Mouse (Mus musculus) frontal cortex, adult (tissue): ENCODE data around the gene Ak7.
A peak's percentile ranks its signal among the peaks of the same experiment; 100 is the strongest.

ENCODE experiments used
- ATAC-seq: cut with Nextera tagmentation; 2 replicates; pipeline ENCODE4 v1.9.2; 2017; ENCODE audit warnings: mild to moderate bottlenecking, moderate library complexity, mixed read lengths; ENCODE audit not compliant: low TSS enrichment

The Ak7 gene

DNA sequence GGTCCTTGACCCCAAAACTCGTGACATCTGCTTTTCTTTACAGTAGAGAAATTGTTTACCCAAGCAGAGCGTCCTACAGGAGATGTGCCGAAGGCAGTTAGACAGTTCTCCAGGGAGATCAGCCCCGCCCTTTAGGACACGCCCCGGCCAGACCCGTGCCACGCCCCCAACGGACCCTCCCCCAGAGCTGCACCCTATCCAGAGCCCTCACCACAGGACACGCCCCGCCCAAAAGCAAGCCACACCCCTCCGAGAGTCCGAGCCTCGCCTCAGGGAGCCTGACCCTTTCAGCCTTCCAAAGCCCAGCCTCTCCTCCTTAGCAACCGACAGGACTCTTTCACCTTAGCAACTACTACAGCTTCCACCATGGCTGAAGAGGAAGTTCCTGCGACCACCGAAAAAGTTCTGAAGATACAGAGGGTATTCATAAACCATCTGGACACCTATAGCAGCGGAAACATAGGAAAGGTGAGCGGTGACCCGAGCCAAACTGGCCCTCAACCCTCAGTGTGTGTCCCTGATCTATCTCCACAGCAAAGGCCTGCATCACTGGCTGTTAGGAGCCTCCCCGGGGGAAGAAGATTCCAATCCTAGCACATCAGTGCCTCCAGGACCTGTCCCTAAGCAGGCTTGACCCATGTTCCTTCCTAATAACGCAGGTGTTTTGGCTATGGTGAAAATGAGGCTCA, at the start of gene Ak7:
TSS of gene Ak7 (plus strand) at position 178 of the 689 bp plus-strand sequence.
- no peak for ATAC-seq

DNA sequence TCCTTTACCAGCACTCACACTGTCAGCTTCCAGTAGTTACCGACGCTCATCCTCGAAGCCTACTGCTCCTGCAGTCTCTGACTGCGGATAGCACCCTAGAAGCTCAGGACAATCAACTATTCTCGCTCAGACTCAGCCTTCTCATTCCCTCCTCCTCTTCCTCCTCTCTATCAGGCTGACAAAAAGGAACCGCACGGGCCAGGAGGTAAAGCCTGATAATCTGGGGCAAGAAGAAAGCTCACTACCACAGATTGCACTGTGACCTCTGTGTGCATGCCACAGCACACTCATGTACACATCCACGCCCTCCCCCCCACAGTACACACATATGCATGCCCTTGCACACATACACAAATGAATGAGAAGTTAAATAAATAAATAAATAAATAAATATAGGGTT, 29.5 kb upstream of the Ak7 start:
- ATAC-seq = no peak

DNA sequence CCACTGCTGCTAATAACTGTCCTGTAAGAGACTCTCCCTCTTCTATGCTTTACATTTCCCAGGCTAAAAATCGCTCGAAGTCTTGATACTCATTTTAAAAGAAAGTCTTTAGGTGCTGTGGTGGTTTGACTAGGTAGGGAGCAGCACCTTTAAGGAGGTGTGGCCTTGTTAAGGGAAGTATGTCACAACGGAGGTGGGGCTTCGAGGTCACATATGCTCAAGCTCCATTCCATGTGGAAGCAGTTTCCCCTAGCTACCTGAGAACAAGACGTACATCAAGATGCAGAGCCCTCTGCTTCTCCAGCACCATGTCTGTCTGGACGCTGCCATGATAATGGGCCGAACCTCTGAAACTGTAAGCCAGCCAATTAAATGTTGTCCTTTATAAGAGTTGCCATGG, 27.6 kb upstream of the Ak7 start:
- peak; percentile 44; the same call in 1 of the 2 replicates for ATAC-seq

DNA sequence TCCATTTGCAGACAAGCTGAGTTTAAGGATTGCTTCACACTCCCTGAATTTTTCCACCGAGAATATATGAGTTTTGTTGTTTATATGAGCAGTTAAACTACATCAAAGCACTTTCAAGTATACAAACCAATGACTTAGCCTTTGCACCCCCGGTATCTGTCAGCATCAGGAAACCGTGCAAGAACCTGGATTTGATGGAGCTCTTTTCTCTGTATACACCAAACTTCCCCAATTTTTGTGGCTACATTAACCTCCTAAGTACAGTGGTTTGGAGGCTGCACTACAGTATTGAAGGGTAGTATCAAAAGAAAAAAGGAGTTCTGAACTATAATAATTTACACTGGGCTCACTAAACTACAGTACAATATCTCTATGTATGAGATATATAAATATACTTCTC, 27.0 kb upstream of the Ak7 start:
- ATAC-seq = no peak

DNA sequence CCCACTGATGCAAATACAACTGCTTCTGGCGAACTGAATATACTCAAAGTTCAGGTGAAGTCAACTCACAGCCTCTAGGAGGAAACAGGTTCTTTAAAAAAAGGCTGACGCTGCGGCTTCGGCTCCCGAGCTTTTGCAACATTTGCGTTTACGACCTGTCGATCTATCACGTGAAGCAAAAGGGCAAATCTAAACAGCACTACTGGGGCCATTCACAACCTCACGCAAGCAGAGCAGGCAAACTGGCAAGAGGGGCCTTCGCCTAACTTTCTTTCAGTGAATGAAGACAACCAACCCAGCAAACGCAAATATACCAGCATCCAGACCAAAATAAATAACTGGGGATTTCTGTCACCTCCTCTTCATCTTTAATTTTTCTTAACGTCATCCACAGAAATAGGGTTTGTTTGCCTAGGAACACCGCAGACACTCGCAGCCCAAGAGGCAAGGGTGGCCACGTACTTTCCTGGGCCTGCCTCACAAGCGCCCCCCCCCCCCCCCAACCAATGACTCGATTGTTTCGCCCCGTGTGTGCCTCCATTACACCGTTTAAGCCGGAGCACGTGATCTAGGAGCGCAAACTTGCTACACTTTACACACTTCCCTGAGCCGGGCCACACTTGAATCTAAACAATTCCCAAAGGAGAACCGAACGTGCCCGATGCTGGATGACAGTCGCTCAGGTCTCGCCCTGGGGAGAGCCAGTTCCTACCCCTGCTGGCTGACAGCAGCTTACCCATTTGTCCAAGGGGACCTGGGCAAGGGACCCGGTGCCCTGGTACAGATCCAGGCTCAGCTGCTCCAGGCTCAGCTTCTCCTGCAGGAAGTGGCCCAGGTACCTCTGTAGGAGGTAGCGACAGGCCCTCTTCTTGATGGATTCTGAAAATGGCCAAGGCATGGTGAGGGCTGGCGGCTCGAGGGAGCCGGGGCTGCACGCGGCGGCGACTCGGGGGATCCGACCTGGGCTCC, 21.6 kb upstream of the Ak7 start, which contains the start of gene Gskip:
TSS of gene Gskip (plus strand) at position 897 of the 969 bp plus-strand sequence.
- ATAC-seq = peak; percentile 35

DNA sequence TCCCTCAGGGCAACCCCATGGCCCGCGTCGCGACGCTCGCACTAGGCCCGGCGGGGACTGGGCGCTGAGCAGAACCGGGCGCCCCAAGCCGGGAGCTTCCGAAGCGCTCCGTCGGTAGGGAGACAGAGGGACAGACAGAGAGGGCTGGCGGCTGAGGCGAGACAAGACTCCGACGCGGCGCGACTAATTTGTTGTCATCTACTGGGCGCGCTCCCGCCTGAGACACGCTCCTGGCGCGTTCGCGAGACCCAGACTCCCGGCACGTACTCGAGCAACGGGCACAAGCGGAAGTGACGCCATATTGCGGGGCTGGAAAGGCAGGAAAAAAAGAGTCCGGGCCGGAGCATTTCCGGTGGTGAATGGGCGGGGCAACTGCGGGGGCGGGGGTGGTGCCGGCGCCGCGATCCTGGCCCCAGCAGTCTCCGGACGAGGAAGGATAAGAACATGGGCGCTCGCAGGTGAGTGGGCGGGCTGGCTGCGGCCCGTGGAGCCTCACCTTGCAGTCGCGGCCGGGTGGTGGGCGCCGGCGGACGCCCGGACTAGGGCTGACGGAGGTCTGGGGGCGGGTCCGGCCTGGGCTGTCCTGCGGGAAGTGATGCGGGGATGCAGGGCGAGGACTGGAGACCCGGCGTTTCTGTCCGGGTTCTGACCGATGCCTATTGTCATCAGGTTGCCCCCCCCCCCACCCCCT, 20.6 kb upstream of the Ak7 start, which contains the start of gene Atg2b:
TSS of gene Atg2b (minus strand) at position 211 of the 691 bp plus-strand sequence.
- ATAC-seq = peak; percentile 92

DNA sequence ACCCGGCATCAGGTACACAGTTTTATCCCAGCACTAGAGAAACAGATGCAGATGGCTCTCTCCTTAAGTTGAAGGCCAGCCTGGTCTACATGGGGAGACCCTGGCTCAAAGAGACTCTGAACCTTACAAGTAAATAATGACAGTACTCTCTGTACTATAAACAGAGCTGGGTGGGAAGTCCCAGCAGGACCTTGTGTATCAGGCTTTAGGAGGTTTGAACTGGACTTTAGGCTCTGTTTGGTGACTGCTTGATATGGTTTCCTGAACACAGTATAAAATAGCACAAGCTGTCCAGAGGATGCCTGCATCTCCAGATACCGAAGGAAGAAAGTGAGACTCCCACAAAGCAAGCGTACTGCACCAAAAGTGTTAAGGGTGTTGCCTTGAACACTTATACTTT, 19.0 kb upstream of the Ak7 start:
- no peak for ATAC-seq

DNA sequence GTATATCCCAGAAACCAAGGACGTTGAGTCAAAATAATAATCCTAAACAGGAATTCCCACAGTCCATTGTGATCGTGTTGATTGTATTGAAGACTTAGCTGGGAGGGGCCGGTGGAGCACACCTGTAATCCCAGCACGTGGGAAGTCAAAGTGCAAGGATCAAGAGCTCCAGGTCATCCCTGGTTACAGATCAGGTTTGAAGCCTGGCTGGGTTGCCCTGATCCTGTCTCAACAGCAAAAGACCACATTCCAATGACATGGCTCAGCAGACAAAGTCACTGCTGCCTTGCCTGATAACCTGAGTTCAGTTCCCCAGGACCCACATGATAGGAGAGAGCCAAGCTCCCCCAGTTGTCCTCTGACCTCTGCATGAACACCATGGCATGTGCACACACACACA, 18.4 kb upstream of the Ak7 start:
- ATAC-seq = no peak

DNA sequence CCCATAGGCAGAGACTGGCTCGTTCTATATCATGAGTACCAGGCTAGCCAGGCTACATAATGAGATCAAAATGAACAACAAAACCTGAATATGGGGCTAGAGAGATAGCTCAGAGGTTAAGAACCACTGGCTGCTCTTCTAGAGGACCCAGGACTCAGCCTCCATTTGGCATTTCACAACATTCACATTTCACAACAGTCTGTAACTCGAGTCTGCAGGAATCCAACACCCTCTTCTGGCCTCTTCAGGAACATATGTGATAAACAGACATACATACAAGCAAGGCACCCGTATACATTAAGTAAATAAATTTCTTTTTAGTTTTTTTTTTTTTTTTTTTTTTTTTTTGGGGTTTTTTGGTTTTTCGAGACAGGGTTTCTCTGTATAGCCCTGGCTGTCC, 17.2 kb upstream of the Ak7 start:
- ATAC-seq = no peak

DNA sequence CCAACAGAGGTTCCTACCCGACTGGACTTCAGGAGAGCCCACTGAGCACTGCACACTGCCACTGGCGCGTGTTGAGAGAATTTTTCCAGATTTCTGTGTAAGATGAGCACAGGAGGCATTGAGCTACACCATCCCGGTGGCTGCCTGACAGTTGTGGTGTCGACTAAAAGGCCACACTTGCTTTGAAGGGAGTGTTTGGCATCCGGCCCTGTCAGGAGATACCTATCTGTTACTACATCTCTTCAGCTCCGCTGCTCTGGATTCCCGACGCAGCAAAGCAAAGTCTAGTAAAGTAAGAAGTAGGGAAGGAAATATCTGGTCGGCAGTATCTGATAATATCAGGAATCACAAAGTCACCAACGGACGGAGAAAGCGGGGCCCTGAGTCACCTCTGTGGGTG, 16.3 kb upstream of the Ak7 start:
- no peak for ATAC-seq

DNA sequence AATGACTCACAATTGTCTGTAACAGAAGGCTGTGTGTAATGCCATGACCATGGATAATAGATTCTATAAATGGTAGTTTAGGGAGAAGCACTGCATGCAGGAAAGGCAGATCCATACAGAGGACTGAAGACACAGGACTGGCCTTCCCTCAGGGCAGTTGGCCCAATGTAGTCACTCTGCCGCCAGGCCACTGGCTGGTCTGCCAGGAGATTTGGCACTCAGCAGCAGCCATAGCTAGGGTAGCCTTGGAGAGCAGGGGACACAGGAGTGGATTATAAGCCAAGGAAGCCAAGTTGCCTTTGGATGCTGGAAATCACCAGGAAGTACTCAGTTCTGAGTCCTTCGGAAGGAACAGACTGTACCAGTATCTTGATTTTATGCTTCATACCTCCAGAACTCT, 11.8 kb upstream of the Ak7 start:
- ATAC-seq = no peak

DNA sequence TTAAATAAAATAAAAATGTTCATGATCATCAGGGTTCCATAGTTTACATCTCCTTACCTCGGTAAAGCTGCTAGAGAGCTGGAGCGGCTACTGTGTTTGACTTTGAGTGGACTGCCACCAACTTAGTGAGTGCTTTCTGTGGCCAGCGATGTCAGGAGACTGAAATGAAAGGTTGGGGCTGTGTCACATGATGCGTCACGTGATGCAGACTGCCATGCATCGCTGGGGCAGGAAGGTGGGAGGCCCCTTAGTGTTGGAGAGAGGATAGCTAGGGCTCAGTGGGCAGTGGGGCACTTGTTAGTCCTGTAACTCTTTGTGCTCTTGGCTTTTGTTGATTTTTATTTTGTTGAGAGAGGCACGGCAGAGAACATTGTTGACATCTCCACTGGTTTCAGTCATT, 9.9 kb upstream of the Ak7 start:
- no peak for ATAC-seq

DNA sequence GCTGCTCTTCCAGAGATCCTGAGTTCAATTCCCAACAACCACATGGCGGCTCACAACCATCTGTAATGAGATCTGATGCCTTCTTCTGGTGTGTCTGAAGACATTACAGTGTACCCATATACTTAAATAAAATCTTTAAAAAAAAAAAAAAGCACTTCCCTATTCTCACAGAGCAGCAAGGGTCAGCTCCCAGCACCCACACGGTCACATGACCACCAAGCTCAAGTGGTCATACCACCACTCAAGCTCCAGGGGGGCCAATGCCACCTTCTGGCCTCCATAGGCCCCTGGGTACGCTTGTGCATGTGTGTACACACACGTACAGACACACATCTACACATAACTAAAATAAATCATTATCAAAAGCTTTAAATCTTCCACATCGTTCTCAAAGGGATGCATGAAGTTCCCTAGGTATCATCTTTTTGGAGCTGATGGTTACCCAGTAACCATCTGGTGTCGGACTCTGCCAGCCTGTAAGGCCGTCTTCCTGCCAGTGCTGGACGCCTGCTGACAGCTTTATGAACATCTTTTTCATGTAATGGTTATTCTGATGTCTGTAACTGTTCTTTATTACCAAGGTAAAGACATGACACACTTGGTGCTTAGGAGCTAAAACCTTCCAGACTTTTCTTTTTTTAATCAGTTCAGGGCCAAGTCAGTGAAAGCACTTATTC, 8.5 kb upstream of the Ak7 start:
- ATAC-seq = no peak

DNA sequence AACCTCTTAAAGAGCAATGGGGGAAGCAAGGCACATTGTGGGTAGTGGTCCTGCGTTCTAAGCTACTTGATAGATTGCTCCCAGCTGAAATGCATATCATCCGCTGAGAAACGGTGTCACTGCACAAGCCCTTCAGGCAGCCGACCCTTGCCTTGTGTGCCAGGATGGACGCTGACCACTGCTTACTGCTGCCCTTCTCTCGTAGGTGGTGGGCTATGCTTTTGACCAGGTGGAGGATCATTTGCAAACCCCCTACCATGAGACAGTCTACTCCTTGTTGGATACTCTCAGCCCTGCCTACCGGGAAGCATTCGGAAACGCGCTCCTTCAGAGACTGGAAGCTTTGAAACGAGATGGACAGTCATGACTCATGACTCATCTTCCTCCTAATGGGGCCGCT, 5.3 kb upstream of the Ak7 start:
- ATAC-seq = no peak

DNA sequence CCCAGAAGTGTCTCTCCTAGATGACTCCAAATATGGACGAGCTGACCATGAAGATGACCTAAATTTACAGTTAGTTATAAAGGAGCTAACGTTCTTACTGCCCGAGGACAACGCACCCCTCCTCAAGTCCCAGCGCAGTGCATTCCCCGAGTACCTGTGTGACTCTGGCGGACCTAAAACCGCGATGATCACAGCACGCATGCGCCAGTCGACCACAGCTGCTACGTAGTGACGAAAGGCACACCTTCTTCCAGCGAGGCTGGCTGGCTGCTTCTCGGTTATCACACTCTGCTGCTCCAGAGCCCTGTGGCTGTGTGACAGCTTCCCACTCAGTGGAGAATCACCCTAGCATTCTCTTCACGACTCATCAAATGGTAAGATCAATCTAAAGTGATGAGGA, 12.8 kb downstream of the Ak7 start:
- ATAC-seq = peak; percentile 70

DNA sequence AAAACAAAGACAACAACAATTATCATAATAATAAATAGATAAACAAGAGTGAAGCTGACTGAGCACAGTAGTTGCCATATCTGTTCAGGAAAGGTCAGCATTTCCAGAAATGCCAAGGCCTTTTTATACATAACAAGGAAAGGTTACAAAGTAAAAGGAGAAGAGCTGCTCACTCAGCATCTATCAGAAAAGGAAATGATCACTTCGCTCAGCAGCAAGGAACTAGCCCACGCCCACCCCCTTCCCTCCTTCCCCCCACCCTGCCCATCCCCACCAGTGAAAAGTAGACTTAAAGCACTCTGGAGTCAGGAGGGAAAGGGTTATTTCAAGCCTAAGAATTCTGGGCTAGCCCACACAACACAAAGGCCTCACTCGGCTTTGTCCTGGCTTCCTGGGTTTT, 14.4 kb downstream of the Ak7 start:
- ATAC-seq = no peak

DNA sequence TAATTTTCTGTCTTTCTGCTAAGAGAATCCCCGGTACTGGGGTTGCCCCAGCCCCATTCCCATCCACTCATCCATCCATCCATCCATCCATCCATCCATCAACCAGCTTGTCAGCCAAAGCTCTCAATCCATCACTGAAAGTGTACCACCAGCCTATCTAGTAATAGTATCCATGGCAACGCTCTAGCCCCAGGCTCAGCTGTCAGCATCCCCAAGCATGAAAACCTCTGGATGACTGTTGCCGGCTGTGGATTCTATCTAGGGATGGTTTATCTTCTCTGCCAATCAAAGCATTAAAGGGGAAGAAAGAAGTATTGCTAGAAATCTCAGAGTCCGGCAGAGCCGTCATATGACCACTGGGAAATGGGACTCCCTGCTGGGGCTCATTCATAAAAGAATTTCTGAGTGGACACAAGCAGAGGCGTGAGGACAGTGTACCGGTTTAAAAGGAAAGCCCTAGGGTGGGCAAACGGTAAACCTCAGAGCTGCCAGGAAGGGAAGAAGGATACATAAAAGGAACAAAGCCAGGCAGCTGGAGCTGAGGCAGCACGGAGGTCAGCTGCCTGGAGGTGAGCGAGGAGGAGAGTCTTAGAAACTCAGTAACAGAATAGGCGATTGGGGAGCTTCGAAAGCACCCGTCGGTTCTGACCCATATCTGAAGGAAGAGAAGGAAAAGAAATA, 15.8 kb downstream of the Ak7 start:
- no peak for ATAC-seq

DNA sequence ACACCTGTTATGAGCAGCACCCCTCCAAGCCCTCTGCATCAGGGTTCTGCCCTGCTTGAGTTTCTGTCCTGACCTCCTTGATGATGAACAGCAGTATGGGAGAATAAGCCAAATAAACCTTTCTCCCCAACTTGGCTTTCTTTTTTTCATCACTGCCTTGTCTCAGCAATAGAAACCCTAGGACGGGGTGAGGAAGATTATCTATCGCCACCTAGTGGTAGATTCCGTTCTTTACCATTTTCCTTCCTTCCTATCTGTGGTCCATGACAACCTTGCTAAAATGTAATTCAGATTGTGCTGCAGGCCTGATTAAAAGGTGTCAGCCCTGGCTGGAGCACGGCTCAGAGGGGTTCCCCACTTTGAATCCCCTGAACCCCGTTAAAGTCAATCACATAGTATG, 16.9 kb downstream of the Ak7 start:
- peak; percentile 93 for ATAC-seq

DNA sequence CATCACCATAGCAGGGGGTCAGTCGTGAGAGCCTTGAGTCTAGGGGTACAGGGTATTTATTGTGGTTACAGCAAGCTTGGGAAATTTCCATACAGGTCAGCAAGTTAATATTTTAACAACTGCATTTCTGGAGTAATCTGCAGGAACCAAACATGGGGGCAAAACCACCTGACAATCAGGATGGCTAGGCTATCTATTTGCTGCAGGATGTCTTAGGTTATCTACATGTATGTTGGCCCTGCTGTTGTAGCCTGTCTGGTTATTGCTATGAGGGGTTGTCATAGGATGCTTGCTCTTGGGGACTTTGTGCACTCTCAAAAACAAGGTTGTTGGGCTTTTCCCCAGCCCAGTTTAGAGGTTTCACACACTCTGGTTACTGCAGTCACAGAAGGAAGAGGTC, 18.8 kb downstream of the Ak7 start:
- ATAC-seq = no peak

DNA sequence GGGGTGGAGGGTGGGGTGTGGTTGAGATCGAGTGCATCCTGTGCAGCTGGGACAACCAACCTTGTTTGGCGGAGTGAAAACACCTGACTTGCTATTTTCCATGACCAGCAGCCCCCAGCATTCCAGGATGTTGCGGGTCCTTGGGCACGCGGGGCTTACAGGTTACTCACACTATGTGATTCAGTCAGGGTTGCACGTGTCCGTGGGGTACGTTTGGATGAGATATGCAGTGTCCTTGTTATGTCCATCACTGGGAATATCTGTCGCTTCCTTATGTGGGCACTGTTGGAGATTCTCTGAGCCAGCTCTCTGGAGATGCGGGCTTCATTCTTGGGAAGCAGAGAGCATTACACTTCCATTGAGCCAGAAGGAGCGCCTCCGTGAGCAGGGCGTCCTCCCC, 20.0 kb downstream of the Ak7 start:
- ATAC-seq = no peak

DNA sequence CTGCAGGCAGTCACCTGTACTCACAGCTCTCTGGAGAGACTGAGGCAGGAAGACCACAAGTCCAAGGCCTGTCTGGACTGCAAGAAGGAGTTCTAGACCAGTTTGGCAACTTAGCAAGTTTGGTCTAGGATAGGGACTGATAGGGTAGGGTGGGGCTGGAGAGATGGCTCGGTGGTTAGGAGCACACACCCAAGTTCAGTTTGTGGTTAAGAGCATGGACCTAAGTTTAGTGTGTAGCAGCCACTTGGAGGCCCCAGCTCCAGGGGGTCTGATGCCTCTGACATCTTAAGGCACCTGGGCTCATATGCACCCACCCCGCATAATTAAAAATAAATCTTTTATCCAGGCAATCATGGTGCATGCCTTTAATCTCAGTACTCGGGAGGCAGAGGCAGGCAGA, 21.5 kb downstream of the Ak7 start:
- no peak for ATAC-seq
